Mouse (Mus musculus) left cerebral cortex, adult 11 months (tissue): Measurements from ENCODE around the gene Acaa1a.

Experiments
- DNase-seq: peaks from one replicate; pipeline ENCODE4 v3.0.0; 2022; ENCODE audit warnings: low spot score

Gene Acaa1a

DNA sequence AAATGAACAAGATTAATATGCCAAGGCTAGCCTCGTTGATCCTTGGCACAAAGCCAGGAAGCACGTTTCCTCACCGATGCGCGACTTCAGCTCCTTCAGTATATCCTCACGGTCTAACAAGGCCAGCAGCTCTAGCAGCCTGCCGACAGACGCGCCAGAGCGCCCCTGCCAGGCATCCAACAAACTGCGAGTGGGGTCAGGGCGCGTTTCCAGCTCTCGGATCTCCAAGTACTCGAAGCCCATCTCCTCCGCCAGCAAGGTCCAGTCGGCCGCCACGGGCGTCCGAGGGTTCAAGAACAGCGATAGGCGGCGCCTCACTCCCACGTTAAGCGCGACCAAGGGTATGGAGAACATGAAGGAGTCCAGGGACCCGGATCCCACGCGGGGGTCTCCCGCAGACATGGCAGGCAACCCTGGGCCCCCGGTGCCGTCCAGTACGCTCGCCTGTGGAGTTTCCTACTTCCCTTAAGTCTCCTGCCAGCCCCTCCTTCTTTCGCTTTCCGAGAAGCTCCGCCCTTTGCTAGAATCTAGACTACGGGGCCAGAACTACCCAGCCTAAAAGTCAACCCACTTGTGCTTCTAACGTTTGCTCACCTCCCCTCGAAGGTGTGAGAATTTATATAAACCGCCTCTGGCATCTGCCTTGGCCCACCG is at the start of gene Acaa1a:
Gene Acaa1a, plus strand, starts transcription at position 119 of the 654 bp plus-strand sequence.
- DNase-seq = no peak

DNA sequence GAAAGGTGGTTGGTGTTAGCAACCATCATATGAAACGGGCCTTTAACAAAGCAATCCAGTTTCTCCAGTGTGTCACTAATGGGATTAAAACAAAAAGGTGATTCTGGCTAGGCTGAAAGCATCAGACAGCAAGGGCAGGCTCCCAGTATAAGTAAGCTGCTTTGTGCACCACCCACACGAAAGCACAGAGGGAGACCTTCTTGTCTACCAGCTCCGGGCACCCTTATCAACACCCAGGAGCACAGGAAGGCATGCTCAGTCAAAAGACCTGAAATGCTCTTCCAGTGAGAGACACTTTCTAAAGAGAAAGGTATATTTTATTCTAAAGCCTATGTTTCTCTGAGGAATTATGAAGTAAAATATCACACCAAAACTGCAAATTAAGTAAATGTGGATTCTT is 48.7 kb upstream of the Acaa1a start:
- DNase-seq = no peak

DNA sequence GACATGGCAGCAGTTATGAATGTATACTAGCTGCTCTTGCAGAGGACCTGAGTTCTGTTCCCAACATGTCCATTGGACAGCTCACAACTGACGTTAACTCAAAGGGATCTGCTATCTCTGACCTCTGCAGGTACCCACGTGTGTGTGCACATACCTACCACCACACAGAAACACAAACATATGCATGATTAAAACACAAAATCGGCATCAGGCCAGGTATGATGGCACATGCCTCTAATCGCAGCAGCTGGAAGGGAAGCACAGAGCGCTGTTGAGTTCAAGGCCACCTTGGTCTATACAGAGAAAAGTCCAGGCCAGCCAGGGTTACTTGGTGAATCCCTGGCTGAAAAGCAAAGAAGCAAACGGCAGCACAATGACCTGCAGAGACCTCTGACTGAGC is 41.8 kb upstream of the Acaa1a start:
- no peak for DNase-seq

DNA sequence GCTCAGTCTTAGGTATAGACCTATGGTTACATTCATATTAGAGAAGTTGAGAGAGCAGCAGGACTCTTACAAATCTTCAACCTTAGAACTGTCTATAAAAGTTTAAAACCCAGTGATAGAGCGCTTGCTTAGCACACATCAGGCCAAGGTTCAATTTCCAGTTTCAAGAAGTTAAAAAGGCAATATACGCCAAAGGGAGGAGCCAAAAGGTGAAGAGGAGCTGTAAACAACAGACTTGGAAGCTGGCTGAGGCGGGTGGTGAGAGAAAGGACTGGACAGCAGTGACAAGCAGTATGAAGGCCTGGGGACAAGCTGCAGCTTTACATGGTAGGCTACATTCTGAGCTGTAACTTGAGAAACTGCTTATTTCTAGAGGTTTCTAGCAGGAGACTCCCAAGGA is 40.9 kb upstream of the Acaa1a start:
- DNase-seq = no peak

DNA sequence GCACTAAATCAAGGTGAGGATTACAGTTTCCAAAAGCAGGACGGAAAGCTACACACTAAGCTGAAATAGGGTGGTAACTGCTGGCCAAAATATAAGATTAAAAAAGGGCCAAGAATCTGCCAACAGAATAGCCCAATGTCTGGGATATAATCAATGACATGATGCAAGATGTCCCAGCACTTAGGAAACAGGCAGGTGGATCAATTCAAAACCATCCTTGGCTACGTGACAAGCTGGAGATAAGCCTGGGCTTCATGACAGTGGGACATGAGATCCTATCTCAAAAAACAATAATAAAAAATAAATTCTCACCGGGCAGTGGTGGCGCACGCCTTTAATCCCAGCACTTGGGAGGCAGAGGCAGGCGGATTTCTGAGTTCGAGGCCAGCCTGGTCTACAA is 33.6 kb upstream of the Acaa1a start:
- DNase-seq = no peak

DNA sequence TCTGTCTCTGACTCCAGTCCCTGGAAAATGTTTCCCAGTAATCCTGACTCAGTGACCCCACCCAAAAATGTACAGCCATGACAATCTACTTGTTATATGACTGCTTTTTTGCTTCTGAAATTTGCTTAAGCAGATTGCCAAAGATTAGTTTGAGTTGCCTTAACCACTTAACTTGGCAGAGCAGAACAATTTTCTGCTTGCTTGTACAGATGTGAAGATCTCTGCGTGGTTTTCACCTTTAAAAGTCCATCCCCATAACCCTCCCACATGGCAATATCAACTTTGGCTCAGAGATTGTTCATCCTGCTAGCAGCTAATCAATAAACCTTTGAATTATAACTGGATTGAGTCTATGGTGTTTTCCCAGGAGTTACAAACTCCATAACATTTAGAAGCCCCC is 30.4 kb upstream of the Acaa1a start:
- DNase-seq = no peak

DNA sequence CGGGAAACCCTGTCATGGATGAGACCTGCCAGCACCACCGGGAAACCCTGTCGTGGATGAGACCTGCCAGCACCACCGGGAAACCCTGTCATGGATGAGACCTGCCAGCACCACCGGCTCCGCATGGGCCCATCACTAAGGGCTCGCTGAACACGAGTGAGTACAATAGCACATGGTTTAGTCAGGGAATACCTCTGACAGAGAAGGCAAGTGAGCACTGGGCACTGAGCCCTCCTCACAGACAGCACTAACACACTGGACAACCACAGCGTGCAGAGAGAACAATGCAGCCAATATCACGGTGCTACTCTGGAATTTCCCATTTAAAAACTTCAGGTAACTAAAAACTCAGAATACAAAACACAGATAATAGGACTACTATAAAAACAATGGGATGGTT is 26.4 kb upstream of the Acaa1a start:
- DNase-seq = no peak

DNA sequence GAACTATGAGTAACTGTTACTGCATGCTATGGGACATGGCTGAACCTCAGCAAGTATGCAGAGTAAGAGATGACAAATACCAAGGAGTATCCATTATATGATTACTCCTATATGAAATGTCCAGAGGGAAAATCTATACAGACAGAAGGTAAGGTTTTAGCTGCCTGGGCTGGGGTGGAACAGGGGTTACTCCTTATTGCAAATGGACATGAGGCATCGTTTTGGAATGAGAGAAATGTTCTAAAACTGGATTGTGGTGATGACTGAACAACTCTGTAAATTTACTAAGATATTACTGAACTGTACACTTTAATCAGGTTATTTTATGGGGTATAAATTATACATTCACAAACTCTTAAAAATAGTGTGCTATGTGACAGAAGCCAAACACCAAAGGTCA is 20.6 kb upstream of the Acaa1a start:
- no peak for DNase-seq

DNA sequence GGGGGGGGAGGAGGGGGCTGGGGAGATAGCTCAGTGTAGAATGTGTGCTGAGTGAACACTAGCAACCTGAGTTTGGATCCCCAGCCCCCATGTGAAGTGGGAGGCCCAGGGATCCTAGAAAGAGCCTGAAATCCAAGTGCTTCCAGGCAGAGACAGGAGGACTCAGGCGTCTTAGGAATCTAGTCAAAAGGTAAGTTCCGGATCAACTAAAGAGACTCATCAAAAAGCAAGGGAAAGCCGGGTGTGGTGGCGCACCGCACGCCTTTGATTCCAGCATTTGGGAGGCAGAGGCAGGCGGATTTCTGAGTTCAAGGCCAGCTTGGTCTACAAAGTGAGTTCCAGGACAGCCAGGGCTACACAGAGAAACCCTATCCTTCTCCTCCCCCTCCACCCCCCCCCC is 19.0 kb upstream of the Acaa1a start:
- no peak for DNase-seq

DNA sequence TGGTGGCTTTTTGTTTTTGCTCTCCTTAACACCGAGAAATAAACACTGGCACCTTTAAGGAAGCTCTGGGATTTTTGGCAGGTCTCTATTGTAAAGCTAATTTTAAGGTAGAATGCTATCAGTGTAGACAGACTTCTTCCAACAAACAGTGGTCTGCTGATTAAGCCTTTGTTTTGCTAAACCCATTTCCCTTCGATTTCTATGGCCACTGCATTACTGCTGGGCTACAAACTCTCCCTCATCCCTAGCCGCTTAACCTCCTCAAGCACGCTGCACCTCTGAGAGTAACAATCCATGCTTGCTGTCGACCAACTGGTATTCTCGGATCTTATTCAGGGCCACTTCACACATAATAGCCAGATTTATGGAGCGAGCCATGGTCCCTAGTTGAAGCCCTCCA is 18.5 kb upstream of the Acaa1a start:
- no peak for DNase-seq

DNA sequence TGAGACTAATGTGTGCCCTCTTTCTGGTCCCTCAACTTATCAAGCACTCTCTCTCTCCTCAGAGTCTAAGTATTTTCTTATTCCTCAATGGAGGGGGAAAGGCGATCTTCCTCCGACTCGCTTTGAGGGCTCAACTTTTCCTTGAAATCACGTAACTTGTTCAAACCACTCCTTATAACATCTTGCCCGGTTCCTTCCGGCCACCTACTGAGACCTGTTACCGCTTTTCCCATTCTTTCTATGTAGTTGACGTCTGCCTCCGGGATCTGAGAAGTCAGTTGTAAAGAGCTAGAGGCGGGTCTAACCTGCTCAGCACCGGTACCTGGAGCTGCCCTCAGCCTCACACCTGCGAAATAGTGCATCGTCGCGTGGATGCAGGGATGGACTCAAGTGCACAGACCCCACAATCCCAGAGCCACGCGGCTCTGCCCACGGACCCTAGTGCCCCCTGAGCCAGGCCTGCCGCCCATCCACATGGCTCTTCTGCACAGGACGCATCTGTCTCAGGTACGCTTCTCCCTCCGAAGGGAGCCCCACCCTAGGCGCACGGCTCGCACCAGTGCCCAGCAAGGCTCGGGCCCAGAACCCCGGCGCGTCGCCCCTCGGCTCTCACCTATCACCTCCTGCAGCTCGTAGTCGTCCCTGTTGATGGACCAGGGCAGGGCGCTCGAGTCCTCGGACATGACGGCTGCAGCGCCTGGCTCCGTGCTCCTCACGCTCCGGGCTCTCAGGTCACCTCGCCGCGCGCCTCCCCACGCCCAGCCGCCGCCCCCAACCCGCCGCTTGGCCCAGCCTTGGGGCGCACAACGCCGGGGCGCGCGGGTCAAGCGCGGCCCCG is 17.9 kb upstream of the Acaa1a start:
- DNase-seq = no peak

DNA sequence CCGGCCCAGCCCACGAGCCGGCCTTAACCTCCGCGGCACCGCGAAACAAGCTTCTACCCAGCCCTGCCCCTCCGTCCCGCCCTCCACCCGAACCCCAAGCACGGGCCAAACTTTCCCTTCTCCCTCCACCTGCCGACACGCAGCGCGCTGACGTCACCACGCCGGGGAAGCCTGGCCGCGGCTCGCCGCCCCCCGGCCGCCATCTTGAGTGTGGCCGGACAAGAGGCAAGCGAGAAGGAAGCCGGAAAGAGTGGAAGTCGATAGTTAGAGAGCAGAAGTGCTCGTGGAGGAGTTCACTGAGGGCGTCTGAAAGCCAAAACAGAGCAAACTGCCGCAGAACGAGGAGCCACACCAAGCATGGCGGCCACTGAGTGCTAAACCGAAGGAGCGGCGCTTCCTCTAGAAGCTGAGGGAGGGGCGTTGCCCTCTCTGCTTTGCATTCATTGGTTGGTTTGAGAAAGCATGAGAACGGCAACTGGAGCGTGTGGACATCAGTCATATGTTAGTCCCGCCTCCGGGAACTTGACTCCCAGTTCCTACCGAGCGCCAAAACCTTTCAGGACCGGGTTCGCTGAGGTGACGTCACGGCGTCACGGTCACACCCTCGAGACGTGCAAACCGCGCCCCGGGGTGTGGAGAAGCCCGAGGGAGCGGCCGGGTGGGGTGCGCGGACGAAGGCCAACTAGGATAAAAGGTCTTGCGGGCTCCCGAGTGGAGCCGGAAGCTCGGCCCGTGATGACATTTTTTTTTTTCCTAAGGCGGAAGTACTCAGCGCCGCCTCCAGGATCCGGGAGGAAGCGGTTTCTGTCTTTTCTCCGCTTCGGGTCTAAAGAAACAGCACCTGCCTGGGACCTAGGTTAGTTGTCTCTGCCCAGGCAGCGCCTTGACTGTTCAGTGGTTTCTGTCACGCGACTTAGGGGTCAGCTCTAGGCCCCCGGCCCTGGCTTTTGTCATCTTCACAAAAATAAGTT is 16.9 kb upstream of the Acaa1a start, which contains the start of gene Oxsr1:
Gene Oxsr1, minus strand, starts transcription at position 139 of the 971 bp plus-strand sequence.
- peak; percentile 99 for DNase-seq

DNA sequence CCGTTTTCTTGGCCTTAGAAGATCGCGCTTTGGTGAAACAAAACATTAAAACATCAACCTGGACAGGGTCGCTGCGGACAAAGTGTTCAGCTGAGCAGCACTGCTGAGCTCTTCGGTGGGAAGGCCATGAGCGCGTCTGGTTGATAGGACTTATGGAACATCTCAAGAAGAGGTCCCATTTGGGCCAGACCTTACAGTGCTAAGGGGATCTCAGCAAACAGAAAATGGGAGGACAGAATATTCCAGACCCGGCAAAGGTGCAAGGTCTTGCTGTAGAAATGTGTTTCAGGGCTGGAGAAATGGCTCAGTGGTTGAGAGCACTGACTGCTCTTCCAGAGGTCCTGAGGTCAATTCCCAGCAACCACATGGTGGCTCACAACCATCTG is 16.2 kb upstream of the Acaa1a start:
- no peak for DNase-seq

DNA sequence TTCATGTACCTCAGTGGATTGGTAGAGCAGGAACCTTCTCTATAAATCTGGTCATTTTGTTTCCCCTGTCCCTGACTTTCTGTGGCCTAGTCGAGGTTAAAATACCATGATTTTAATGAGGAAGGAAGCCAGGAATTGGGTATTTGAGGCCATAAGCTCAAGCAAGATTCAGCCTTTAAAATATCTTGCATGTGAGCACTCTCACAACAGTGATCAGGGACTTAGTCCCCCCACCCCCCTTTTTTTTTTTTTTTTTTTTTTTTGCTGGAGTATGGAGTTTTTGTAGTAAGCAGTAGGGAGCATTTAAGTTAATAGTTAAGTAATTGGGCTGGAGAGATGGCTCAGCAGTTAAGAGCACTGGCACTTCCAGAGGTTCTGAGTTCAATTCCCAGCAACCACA is 15.3 kb upstream of the Acaa1a start:
- DNase-seq = no peak

DNA sequence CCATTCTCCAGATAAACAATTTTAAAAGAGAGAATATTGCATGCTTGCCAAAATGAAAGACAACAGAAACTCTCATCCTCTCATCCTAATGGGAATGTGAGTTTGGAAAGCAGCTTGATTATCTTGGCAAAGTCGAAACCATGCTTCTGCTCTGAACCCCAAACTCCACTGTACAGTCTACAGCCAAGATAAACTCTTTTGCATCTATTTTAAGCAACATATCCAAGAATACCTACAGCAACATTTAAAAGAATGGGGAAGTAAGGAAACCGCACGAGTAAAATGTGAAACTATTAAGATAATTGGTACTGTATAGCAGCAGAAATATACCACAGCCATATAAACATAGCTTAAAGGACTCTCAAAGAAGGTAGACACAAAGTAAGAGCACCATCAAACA is 11.0 kb upstream of the Acaa1a start:
- DNase-seq = no peak

DNA sequence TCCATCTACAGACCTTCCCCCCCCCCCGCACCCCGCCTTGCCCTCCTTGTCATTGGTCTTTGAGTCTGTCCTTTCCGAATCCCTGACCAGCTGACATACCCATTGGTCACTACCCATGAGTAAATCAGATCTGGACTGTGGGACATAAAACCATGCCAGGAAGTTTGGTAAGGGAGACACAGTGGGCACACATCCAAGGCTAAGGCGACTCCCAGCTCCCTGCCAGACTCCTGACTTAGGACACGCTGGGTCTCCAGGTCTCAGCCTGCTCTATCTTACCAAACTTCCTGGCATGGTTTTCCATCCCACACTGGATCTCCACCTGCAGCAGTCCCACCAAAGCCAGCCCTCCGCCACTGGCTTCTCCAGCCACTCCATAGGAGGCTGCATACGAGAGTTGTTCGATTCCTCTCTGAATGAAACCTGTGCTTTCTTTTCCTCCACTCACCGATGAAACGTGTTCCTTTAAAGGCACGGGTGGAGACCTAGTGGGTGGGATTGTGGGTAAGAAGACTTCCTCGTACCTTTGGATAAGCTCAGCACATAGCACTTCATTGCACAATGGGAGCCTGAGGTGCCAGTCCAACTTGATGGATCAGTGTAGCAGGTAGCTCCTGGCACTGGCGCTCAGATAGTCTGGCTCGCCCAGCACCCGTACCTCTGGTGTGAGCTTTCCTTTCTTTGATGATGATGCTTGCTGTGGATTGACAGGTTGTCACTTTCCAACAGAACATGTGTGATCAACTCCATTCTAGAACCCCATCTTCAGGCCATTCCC is 9.1 kb upstream of the Acaa1a start:
- no peak for DNase-seq

DNA sequence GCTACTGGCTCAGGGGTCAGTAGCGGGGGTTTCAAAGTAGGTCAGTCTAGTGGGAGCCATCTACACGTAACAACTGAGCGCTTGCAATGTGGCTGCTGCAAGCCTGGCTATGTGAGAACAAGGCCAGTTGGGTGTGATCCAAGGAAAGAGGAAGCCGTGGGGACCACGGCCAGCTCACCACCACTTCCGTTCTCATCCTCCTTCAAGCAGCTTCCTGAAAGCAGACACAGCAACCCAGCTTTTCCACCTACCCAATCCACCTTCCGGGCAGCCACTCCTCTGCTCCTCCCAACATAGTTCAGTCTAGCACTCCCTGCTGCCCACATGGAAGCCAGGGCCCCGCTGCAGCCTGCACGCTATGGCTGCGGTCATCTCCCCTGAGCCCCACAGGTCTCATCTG is 5.2 kb upstream of the Acaa1a start:
- no peak for DNase-seq

DNA sequence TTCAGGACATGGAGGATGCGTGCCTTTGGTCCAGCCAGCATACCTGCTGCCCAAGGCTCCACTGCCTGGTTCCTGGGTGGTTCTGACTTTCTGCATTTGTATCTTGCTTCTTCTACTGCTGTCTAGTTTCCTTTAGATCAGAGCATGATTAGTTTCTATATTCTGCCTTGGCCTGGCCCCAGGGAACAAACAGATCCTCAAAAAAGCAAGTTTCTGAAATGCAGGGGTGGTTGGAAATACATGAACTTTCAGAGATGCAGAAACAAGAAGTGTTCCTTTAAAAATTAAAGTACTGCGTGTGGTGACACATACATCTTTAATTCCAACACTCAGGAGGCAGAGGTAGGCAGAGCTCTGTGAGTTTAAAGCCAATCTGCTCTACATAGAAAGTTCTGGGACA is 4.6 kb upstream of the Acaa1a start:
- no peak for DNase-seq

DNA sequence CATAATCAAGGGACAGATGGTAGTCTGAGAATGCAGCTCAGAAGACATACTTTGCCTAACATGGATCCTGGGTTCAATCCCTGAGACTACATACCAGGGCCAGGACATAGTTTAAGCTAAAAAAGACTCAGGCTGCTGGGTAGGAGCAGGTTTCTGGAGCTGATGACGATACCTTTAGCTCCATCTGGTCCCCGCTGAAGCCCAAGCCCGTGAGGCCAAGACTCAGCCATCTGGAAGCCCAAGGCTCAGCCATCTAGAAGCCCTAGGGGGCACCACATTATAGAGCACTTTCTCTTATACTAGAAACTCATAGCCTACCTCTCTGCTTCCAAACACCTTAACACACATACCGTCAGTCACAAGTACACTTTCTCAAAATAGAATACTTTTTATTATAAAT is 3.9 kb upstream of the Acaa1a start:
- no peak for DNase-seq

DNA sequence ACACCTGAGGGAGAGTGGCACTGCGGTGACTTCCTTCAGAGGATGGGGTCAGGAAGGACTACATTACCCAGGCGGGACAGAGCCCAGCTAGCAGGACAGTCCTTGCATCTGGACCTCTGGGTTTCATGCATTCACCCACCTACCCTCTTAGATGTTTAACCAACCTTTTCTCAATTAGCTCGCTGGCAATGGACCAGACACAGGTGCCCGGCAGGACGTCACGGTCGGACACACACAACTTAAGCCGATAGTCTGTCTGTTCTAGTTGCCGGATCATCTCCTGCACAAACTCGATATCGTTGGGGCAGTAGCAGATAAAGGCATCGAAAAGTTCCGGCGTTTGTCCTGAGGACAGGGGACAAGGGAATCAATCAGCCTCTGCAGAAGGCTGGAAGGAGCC is 1.6 kb upstream of the Acaa1a start:
- no peak for DNase-seq

DNA sequence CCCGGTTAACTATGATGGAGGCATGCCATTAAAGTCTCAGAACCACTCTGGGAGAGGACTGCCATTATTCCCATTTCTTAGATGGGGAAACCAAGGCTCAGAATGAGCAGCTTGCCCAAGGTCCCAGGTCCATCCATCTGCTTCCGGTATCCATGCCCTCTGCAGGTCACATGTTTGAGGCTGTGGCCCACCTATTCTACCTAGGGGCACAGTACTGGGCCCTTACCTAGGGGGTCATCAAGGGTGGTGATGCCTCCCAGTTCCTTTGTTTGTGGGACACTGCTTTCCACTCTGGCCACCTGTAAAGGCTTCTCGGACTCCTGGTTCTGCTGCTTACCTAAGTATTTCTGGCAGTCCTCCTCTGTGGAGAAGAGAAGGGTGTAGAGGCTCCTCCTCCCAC is 1.1 kb upstream of the Acaa1a start:
- no peak for DNase-seq

DNA sequence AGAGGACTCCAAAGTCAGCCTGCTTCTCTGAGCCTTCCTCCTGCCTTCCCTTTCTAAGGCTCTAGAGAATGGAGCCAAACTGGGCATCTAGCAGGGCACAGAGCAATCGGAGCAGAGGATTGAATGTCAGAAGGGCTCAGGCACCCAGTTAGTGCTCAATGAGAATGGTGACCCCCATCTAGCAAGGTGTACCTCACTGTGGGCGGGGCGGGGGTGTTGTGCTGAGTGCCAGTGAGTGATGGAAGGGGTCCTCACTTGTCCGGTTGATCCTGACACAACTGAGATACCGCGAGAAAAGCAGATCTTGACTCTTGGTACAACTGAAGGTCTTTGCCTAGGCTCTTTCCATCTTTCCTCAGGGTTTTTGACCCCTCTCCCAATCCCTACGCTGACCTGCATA is 370 bp upstream of the Acaa1a start:
- DNase-seq = no peak
